Mouse (Mus musculus): ENCODE measurements around the gene Gm20388. TPM values are rescaled to one million over a fixed set of nuclear protein-coding genes. Genes with fewer than 3 reads are reported as not detected.

Gene Gm20388
- total RNA-seq, 2 experiments from 2014 or later: 12.7 TPM; not detected in 1

- no peak for DNase-seq
Measured at GRCm38 (mm10) chr8:121911987-121912386, 2001.3 kb downstream of the Gm20388 start.

- no peak for DNase-seq
Measured at GRCm38 (mm10) chr8:121912831-121913230, 2002.2 kb downstream of the Gm20388 start.

GRCm38 (mm10) chr8:121913378-121913777, 2002.7 kb downstream of the Gm20388 start:
- no peak for DNase-seq

DNA sequence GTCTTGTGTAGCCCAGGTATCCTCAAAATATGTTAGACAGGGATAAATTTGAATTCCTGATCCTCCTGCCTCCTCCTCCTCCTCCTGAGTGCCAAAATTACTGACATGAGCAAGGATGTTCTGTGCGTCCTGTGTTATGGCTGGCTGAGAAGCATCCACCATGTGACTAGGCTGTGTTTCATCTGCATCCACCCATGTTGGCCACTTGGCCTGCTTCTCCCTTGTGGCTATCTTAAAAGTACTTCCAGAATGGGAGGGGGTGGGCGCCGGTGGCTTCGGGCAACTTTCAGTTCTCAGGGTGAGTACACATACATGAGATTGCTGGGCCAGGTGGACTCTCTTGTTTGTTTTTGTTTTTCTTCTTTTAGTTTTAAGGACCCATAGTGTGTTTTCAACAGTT, 2008.5 kb downstream of the Gm20388 start:
- no peak for DNase-seq

DNA sequence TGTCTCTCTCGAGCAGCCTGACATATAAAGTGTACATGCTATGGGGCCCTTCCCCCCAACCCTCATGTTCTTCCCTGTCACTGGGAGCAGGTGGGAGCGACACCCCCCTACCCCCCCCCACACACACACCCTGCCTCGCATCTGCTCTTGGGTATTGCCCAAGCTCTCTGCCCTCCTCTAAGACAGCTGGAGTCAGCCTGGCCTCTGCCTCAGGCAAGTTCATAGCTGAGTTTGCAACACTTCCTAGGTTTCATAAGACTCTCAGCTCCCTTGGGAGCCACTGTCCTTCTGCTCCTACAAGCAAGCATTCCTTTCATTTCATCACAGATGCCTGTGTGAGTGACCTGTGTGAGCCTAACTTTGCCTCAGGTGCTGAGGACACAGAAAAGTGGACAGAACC, 2009.1 kb downstream of the Gm20388 start:
- DNase-seq: no peak

GRCm38 (mm10) chr8:121921582-121921981, 2010.9 kb downstream of the Gm20388 start:
- DNase-seq: no peak

DNA sequence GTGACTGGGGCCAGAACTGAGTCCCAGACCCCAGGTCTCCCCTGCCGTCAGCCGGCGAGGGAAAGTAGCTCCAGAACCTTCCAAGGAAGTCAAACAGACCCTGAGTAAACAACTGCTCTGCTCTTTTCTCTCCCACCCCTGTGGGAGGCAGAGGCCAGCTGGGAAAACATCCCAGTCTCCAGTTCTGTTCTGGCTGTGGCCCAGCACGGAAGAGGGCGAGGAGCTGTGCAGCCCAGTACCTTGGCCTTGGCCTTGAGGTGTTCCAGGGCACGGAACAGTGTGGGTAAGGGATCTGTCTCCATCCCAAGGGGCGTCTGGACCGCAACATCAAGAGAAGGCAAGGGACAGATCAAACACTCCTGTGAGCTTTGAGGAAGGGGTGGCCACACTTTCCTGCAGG, 2011.5 kb downstream of the Gm20388 start:
- DNase-seq: no peak

- no peak for DNase-seq
Measured at GRCm38 (mm10) chr8:121924681-121925080, 2014.0 kb downstream of the Gm20388 start.

DNA sequence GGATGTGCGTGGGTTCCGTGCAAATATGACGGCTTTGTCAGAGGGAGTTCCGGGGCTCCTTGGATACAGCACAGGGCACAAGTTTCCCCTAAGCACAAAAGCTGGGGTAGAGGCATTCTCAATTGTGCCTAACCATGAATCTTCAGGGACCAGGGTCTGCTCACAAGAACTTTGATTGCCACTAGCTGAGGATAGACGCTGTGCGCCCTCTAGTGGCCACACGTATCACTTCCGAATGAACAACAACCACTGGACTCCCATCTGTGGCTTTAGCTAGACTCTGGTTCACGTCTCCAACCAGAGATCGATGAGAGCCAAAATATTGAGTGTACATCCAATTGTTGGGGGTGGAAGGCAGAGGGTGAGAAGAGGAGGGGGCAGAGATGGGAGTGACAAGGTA, 2015.0 kb downstream of the Gm20388 start:
- DNase-seq: peak; percentile 63 to 69

GRCm38 (mm10) chr8:121926266-121926665, 2015.6 kb downstream of the Gm20388 start:
- no peak for DNase-seq

- DNase-seq: no peak
Measured at GRCm38 (mm10) chr8:121927316-121927715, 2016.7 kb downstream of the Gm20388 start.

GRCm38 (mm10) chr8:121930047-121930446, 2019.4 kb downstream of the Gm20388 start:
- no peak for DNase-seq

- no peak for DNase-seq
Measured at GRCm38 (mm10) chr8:121931571-121931970, 2020.9 kb downstream of the Gm20388 start.

DNA sequence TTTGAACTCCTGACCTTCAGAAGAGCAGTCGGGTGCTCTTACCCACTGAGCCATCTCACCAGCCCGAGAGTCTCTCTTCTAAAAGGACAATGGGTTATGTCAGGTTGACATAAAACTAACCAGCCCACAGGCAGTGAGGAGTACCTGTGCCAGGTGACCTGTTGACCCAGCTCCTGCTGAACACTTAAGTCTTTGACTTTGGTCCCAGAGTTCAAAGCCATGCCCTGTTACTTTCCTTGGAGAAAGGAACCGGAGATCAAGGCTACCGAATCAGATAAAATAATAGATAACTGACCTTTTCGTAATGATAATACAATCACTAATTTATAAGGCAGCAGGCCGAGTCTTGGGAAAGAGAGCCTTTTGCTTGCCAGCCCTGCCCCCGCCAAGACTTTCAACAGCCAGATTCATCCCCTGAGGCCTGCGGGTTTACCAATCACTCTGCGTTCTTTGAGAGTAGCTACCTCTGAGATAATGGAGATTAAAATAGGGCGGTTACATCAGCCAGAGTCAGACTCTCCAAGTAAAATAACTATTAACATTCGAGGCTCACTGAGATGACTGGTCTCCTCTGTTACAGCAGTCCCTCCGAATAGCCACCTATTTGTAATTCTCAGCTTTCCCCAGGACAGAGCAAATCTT, 2021.5 kb downstream of the Gm20388 start:
- no peak for DNase-seq

DNA sequence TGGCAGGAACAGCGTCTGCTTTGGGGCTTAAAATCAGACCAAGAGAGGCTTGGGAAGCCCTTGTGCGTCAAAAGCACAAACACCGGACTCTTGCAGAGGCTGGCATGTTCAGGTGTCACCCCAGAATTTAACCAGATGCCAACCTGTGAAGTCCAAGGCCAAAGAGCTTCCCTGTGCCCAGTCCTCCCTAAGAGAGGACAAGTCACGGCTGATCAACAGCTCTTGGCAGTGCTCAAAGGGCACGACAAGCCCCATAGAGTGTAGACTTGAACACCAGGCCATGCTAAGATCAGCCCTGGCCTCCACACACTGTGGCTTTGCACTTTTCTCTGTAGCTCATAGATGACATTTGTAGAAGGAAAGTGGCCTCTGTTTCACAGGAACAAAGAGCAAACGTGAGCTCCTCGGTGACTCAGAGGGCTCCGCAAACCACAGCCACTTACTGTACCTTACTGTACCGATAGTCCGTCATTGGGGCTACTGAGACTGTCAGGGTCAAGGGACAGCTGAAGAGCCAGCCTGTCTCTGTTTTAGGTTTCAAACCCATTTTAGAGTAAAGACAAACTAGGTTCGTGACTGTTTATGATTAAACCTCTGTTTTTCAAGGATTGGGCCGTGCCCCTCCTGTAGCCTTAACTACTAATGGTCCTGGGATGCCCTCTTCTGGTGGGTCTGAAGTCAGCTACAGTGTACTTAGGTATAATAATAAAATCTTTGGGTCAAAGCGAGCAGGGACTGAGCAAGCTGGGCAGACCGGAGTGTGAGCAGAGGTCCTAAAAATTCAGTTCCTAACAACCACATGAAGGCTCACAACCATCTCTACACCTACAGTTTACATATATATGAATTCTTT, 2022.3 kb downstream of the Gm20388 start:
- no peak for DNase-seq

- DNase-seq: no peak
Measured at GRCm38 (mm10) chr8:121934506-121934905, 2023.9 kb downstream of the Gm20388 start.

DNA sequence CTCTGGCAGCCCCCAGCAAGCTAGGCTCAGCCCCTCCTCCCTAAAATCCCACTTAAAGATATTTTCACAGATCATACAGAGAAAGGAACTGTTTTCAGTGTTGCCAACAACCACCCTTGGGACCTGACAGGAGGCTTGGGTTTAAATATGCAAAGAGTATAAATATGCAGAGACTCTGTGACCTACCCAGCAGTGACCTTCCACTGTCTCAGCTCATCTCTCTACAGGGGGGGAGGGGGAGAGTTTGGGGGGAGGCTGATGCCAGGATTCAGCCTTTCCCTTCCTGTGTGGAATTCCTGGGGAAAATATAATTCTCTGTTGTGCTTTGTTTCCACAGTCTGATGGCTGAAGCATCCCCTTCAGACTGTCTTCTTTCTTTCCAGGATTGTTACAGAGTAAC, 2024.3 kb downstream of the Gm20388 start:
- no peak for DNase-seq

GRCm38 (mm10) chr8:121935341-121936294, 2025.0 kb downstream of the Gm20388 start:
- DNase-seq: peak; percentile 61 to 81

GRCm38 (mm10) chr8:121936391-121936790, 2025.8 kb downstream of the Gm20388 start:
- DNase-seq: no peak

- DNase-seq: no peak
Measured at GRCm38 (mm10) chr8:121938732-121939131, 2028.1 kb downstream of the Gm20388 start.

DNA sequence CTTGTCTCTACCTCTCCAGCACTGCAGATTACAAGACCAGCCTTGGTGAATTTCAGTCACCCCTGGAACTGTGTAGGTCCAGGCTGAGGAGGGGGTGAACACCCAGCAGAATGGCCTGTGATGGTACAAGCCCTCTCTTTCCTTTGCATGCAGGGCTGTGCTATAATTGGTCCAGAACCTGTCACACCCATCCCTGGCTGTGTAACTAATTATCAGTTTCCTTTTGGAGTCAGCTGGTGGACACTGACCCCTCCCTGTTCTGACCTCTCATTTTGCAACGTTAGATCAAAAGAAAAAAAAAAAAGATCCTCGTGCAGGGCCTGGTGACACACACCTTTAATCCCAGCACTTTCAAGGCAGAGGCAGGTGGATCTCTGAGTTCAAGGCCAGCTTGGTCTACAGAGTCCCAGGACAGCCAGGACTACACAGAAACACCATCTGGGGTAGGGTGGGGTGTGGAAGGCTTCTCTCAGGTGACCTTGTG, 2032.5 kb downstream of the Gm20388 start:
- DNase-seq: no peak

- DNase-seq: no peak
Measured at GRCm38 (mm10) chr8:121943716-121944115, 2033.1 kb downstream of the Gm20388 start.

- DNase-seq: no peak
Measured at GRCm38 (mm10) chr8:121944831-121945230, 2034.2 kb downstream of the Gm20388 start, which contains the start of gene Car5a. Gene Car5a, minus strand, starts transcription at chr8:121944904.
